Mouse (Mus musculus): Measurements from ENCODE around the gene Tle1.

Tle1 gene

DNA sequence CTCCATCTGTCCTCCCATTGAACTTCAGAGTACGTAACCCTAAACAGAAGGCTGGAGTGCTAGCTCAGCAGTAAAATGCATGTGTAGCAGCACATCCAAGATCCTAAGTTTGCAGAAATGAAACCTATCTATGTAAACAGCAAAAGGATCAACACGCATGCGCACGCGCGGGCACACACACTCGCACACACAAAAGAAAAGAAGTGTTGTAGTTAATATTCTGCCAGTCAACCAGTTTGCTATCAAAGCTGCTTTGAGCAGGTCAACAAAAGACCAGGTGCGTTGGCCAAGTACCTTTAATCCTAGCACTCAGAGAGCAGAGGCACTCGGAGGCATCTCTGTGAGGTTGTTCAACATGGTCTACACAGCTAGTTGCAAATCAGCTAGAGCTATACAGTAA lies 35.0 kb downstream of the Tle1 start:
- DNase-seq (ENCODE audit: low spot score), result no peak

- DNase-seq (ENCODE audit: low spot score), result no peak
These were observed 38.1 kb downstream of the Tle1 start for GRCm38 (mm10) chr4:72162445-72163218.

GRCm38 (mm10) chr4:72160102-72160511 lies 40.6 kb downstream of the Tle1 start:
- peak; percentile 71 for DNase-seq (ENCODE audit: low spot score)

DNA sequence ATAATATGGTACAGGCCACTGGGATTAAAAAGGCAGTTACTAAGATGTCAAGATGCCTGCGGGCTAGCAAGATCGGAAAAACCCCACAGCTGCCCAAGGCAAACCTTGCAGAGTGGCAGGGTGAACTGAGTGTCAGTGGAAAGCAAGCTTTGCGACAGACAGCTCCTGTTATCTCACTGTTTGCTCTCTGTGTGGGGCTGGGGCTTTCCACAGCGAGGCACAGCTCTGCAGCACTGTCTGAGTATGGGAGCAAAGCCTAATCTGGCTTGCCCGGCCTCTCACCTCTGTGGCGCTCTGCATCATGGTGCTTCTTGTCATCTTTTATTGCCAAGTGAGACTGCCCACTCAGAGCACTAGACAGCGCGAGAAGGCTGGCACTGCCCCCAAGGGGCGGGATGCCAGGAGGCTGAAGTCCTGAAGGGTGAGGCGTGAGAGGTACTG lies 42.8 kb downstream of the Tle1 start:
- no peak for DNase-seq (ENCODE audit: low spot score)

DNA sequence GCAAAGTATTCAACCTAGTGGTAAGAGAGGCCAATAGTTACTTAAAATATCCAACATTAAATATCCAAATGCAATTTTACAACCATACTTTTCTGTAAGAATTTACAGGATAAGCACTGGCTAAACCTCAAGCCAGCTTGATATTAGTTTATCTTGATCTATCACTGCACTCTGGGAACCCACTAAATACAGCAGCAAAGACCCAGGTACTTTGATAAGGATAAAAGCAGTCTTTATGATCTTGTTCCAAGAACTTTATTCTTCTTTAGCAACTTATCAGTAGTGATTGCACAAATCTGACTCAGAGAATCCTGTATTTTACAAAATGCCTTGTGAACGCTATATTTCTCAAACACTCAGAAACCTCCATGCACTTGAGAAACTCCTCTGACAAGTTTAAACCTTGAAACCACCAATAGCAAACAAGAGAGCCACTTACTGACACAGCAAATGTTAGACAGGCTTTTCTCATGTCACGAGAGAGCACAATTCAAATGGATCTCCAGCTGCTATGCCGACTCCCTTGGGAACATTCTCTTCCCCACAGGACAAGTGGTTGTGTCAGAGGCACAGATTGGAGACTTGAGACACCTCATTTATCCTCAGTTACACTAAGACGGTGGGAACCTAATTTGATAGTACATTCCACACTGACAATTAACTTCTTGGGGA lies 50.1 kb downstream of the Tle1 start:
- DNase-seq (ENCODE audit: low spot score), result peak; percentile 15

DNA sequence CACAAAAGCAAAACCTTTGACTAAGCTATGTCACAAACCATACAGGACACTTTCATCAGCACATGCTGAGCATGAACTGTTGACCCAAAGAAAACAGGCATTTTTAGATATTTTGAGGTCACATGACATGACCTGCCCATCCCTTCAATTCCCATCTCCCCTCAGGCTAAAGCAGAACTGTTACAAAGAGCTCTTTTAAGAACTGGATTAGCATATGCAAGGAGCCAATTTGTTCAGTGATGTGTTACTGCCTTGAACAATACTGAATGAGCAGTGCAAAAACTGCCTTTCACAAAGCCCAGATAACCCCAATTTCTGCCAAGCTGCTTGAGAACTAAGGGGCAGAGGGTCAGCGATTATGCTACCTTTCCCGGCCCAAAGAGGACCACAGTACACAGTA lies 54.7 kb downstream of the Tle1 start:
- peak; percentile 67 for DNase-seq (ENCODE audit: low spot score)

DNA sequence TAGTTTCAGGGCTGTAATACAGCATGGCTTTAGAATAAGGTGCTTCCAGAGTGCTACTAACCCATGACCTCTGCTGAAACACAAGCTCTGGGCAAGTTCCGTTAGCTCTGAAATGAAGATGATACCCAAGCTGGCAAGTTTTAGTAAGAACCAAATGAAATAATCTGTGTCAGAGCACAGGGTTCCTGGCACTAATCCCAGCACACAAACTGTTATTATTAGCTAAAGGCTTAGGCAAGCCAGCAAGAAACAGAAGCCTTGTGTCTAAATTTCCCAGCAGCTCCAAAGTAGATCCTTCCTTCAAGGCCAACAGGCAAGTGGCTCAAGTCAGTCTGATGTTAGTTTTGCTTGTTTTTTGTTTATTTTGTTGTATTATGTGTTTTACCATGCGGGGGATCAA lies 56.2 kb downstream of the Tle1 start:
- no peak for DNase-seq (ENCODE audit: low spot score)

- DNase-seq (ENCODE audit: low spot score), result no peak
These were observed 60.0 kb downstream of the Tle1 start for GRCm38 (mm10) chr4:72140706-72141105.

DNA sequence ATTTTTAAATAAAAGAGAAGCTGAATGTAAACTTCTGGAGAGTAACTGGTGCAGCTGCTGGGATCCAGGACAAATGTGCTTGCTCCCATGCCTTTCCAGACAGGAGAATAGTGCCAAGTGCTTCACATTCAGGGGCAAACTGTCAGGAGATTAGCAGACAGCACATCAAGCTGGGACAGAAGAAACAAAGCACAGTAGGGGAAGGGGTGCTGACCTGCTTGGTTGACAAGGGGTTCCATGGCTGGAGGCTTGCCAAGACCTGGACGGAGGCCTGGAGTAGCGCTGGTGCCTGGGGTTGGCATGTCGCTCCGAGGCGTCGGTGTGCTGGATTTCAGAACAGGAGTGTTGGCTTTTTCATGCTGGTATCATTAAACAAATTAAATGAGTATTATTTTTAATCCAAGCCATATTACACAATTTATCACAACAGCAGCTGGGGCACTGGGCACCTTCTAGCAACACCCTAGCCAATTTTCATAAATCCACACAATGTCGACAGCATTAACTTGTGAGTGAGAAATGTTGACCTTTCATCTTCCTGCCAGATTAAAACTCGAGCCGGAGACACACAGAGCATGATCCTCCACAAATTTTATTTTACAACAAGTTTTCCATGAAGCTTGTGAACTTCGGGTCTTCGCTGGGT lies 61.1 kb downstream of the Tle1 start:
- DNase-seq (ENCODE audit: low spot score), result no peak

DNA sequence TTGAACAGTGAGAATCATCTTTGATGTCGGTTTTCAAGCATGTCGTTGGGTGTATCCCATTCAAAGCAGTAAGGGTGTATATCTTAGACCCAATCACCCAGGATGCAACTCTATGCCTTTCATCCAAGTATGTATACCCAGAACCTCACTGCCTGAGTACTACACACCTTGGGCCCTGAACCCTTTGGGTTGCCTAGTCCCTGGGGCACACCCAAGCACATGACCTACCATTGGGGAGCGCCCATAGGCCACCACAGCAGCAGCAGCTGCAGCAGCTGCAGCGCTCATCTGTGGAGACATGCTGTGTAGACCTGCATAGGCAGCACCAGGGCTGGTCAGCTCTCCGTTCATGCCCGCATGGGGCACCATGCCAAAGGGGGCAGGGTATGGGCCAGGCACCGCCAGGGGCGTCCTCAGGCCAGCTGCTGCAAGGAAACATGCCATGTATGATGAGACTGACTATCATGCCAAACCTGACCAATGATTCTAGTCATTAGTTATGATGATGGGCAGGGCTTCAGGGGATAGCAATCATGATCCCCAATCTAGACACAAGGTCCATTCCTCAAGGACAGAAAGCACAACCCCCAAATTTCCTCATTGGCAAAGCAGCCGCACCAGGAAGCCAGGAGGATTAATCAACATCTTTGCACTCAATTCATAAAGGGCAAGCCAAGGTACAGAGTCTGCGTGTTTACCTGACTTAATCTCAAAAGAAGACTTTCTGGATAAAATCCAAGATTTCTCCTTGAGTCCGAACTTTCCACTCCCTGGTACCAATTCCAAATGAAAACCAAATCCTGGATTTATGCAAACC lies 62.2 kb downstream of the Tle1 start:
- DNase-seq (ENCODE audit: low spot score), result no peak

- no peak for DNase-seq (ENCODE audit: low spot score)
These were observed 68.1 kb downstream of the Tle1 start for GRCm38 (mm10) chr4:72132646-72133045.

- DNase-seq (ENCODE audit: low spot score), result no peak
These were observed 73.1 kb downstream of the Tle1 start for GRCm38 (mm10) chr4:72127596-72127995.

DNA sequence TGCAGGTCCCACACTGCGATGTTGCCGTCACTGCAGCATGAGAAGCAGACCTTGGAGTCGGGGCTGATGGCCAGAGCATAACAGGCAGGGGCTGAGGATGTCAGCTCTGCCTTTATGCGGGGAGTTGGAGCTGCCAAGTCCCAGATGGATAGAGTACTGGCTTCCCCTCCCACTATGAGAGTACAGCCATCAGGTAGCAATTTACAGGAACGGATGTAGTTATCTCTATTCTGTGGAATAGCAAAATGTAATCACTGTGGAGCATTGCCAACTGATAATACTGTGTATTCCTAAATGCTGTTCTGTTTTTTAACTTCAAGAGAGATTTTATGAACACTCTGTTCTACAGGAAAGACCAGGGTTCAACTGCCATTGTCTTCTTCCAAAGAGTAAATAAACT lies 75.9 kb downstream of the Tle1 start:
- DNase-seq (ENCODE audit: low spot score), result no peak

GRCm38 (mm10) chr4:72122837-72123236 lies 77.9 kb downstream of the Tle1 start:
- DNase-seq (ENCODE audit: low spot score), result peak; percentile 52

- peak; percentile 32 for DNase-seq (ENCODE audit: low spot score)
These were observed 78.4 kb downstream of the Tle1 start for GRCm38 (mm10) chr4:72122343-72122742.

DNA sequence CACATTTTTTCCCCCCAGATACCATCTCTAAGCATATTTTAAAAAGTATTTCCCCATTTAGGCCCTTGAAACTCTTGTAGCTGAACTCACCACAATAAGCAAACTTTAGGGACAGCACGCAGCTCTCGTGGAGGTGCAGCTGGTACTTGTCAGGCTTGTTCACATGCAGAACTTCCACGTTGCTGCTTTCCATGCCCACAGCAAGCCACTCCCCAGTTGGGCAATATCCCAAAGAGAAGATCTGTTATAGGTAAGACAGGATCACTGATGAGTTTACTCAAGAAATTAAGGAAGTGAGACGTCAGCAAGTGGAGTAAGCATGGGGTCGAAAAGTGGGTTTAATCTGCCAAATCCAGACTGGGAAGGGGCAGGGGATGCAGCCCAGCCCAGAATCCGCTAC lies 80.7 kb downstream of the Tle1 start:
- DNase-seq (ENCODE audit: low spot score), result no peak

GRCm38 (mm10) chr4:72105702-72106101 lies 95.0 kb downstream of the Tle1 start:
- DNase-seq (ENCODE audit: low spot score), result no peak

- no peak for DNase-seq (ENCODE audit: low spot score)
These were observed 96.5 kb downstream of the Tle1 start for GRCm38 (mm10) chr4:72104186-72104585.

- no peak for DNase-seq (ENCODE audit: low spot score)
These were observed 112.9 kb downstream of the Tle1 start for GRCm38 (mm10) chr4:72087811-72088210.

- DNase-seq (ENCODE audit: low spot score), result peak; percentile 46
These were observed 131.6 kb downstream of the Tle1 start for GRCm38 (mm10) chr4:72069111-72069534.

- no peak for DNase-seq (ENCODE audit: low spot score)
These were observed 132.8 kb downstream of the Tle1 start for GRCm38 (mm10) chr4:72067937-72068336.

Data from embryo, embryonic 10.5 days (tissue).